Mouse (Mus musculus): ENCODE measurements at regions not wholly inside any gene's neighbourhood (a gene's known extent, or its start where the extent isn't known, plus 50 kb on each side); places are given as distances from the start of the nearest gene placed in this dataset.

DNA sequence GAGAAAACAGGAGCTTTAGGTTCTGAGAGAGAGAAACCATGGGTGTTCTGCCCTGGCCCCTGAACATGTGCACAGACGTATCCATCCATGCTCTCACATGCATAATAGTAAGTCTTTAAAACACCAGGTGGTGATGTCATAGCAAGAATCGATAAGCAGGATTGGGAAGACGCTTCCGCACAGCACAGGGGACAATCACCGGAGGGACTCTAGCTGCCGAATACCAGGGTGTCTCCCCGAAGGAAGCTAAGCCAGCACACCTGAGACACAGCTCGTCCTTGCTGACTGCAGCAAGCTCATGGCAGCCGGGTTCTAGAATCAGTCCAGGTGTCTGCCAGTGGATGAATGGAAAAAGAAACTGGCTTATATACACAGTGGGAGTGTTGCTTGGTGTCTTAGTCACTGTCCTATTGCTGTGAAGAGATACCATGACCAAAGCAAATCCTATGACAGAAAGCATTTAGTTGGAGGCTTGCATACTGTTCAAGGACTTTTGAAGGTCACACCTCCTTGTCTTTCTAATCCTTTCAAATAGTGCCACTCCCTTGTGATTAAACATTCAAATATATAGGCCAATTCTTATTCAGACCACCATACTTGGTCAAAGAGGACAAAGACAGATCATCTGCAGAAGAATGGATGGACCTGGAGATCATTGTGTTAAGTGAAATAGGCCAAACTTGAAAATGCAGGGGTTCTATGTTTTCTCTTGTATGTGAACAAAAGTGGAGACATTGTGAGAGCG, 124.4 kb downstream of the Anxa2 start:
- TF ChIP-seq POLR2A (IDR thresholded peaks at IDR 0.05; ENCODE audit: extremely low read depth, insufficient read depth, low read length): no peak
- no peak for TF ChIP-seq CTCF (IDR thresholded peaks at IDR 0.05; ENCODE audit: low read depth, low read length)
